19 mouse cellular contexts compared by ENCODE assay signal in the genomic region with DNA sequence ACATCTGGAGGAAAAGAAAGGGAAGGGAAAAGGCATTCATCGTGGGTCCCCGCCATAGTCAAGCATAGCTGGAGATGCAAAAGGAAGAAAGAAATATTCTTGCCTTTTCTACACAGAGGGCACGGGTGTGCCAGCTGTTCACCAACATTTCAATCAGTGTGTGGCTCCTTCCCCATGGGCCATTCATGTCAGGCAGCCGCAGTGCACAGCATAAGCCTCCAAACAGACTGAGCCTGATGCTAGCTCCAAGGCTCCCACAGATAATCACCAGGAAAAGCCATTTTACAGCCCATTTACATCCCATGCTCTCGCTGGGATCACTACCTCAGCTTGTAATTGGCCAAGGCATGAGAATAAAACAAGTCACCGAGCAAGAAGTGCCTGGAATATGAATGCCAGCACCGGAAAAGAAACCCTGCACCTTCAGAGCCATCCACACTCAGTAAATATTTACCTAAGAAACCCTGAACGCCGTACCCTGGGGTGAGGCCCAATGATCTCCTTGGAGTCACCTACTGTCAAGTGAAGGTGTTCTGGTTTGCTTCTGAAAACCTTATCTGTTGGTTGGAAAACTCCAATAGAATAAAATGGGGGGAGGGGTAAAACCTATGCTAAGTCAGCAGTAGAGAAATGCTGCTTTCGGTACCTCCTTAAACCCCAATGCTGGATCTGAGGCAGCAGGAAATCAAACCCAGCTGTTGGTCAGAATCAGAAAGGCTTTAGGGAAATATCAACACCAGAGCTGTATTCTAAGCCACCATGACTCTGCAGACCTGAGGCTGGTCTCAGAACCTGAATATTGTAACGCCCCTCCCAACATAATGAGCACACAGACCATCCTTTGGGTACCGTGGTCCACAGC.
A peak's percentile ranks its signal among the peaks of the same experiment; 100 is the strongest.
DNase-seq lines count a peak whose midpoint lies in the region; ATAC-seq and TF ChIP-seq lines count a peak whose summit lies in the region.
"Had no signal": no experiment of that assay in that cellular context is flagged by ENCODE, and none has a peak within 500 bp of the region (broad histone marks: within the 10 kb centered on the region; RNA-seq: fewer than 3 reads in every experiment).

No protein-coding gene starts in this region.

- DNase-seq in embryo, embryonic 10.5 days (ENCODE audit: low spot score) = peak; percentile 38
- DNase-seq in embryo, embryonic 10 days (ENCODE audit: low spot score) = no peak
- no peak for DNase-seq in intestine, embryonic 14.5 days (ENCODE audit: low spot score)
- no peak for DNase-seq in gastrocnemius, postnatal 10 days
- DNase-seq in left cerebral cortex, postnatal 10 days (ENCODE audit: extremely low spot score in 1 of 2, low spot score in 2 of 2) = no peak
- DNase-seq: cerebellum, postnatal 10 days; kidney, adult 9 months; kidney, postnatal 36 days; layer of hippocampus, adult 9-11 months; lung, embryonic 14.5 days; right cerebral cortex, postnatal 25 days; thymus, postnatal 14 days had no signal

- no peak overlapping the region for H3K4me2 ChIP-seq in intestine, embryonic 14.5 days (ENCODE audit: low read length)
- no peak overlapping the region for H3K4me2 ChIP-seq in intestine, postnatal 0 days (replicated peaks; ENCODE audit: low read depth)
- H3K4me2 ChIP-seq in intestine, embryonic 16.5 days (ENCODE audit: low read depth, low read length) = no peak overlapping the region
- H3K4me2 ChIP-seq in neural tube, embryonic 15.5 days = no peak overlapping the region; the same call in 1 of the 2 replicates
- H3K4me2 ChIP-seq: forebrain, embryonic 13.5 days; liver, embryonic 11.5 days; lung, embryonic 14.5 days; midbrain, embryonic 12.5 days had no signal

- no peaks in the 10 kb centered on the region for H3K36me3 ChIP-seq in intestine, embryonic 14.5 days (ENCODE audit: control insufficient read depth, insufficient read depth, low read length)
- no peaks in the 10 kb centered on the region for H3K36me3 ChIP-seq in intestine, postnatal 0 days (ENCODE audit: control insufficient read depth, insufficient read depth)
- no peaks in the 10 kb centered on the region for H3K36me3 ChIP-seq in intestine, embryonic 16.5 days (ENCODE audit: control insufficient read depth, insufficient read depth, low read length)
- peaks cover 13% of the 10 kb centered on the region; the same call in 1 of the 2 replicates for H3K36me3 ChIP-seq in neural tube, embryonic 15.5 days

- no peaks in the 10 kb centered on the region for H3K4me1 ChIP-seq in intestine, embryonic 14.5 days (replicated peaks; ENCODE audit: control insufficient read depth, insufficient read depth, low read length)
- H3K4me1 ChIP-seq in intestine, postnatal 0 days (replicated peaks; ENCODE audit: control insufficient read depth, insufficient read depth, low read length) = no peaks in the 10 kb centered on the region
- no peaks in the 10 kb centered on the region for H3K4me1 ChIP-seq in intestine, embryonic 16.5 days (ENCODE audit: control insufficient read depth, insufficient read depth, low read length)
- H3K4me1 ChIP-seq in neural tube, embryonic 15.5 days = peaks cover 21% of the 10 kb centered on the region
- H3K4me1 ChIP-seq: forebrain, embryonic 13.5 days had no signal

- H3K4me3 ChIP-seq in intestine, embryonic 14.5 days (ENCODE audit: low read depth, low read length) = no peak overlapping the region
- H3K4me3 ChIP-seq in intestine, postnatal 0 days (ENCODE audit: low read depth, low read length) = no peak overlapping the region
- H3K4me3 ChIP-seq in intestine, embryonic 16.5 days (ENCODE audit: low read length) = no peak overlapping the region
- H3K4me3 ChIP-seq in neural tube, embryonic 15.5 days (replicated peaks) = no peak overlapping the region
- H3K4me3 ChIP-seq: forebrain, embryonic 13.5 days; midbrain, embryonic 12.5 days had no signal

- 47% methylated on average over 12 of the region's 12 CpGs for WGBS in intestine, embryonic 14.5 days
- WGBS in intestine, postnatal 0 days = 49% methylated on average over 12 of the region's 12 CpGs
- 49% methylated on average over 12 of the region's 12 CpGs for WGBS in intestine, embryonic 16.5 days
- 60% methylated on average over 12 of the region's 12 CpGs for WGBS in neural tube, embryonic 15.5 days

- no peak overlapping the region for H3K27ac ChIP-seq in intestine, embryonic 14.5 days (ENCODE audit: low read depth)
- no peak overlapping the region for H3K27ac ChIP-seq in intestine, postnatal 0 days (ENCODE audit: low read depth, low read length)
- no peak overlapping the region for H3K27ac ChIP-seq in intestine, embryonic 16.5 days (ENCODE audit: low read length)
- peak overlapping the region; percentile 19; the same call in 1 of the 2 replicates for H3K27ac ChIP-seq in neural tube, embryonic 15.5 days (replicated peaks)
- H3K27ac ChIP-seq: forebrain, embryonic 13.5 days; midbrain, embryonic 12.5 days had no signal

- H3K9ac ChIP-seq in intestine, embryonic 14.5 days (ENCODE audit: low read length) = no peak overlapping the region
- no peak overlapping the region for H3K9ac ChIP-seq in intestine, postnatal 0 days (ENCODE audit: low read depth, low read length)
- no peak overlapping the region for H3K9ac ChIP-seq in intestine, embryonic 16.5 days (ENCODE audit: low read depth, low read length)
- H3K9ac ChIP-seq in neural tube, embryonic 15.5 days (replicated peaks) = no peak overlapping the region
- H3K9ac ChIP-seq: forebrain, embryonic 13.5 days; lung, embryonic 14.5 days; midbrain, embryonic 12.5 days had no signal

- no peaks in the 10 kb centered on the region for H3K27me3 ChIP-seq in intestine, embryonic 14.5 days (replicated peaks; ENCODE audit: control insufficient read depth, insufficient read depth, low read length)
- H3K27me3 ChIP-seq in intestine, postnatal 0 days (replicated peaks; ENCODE audit: control insufficient read depth, insufficient read depth, low read length) = no peaks in the 10 kb centered on the region
- no peaks in the 10 kb centered on the region for H3K27me3 ChIP-seq in intestine, embryonic 16.5 days (replicated peaks; ENCODE audit: control insufficient read depth, insufficient read depth, low read length)
- H3K27me3 ChIP-seq in neural tube, embryonic 15.5 days (replicated peaks) = no peaks in the 10 kb centered on the region
- H3K27me3 ChIP-seq: forebrain, embryonic 13.5 days; midbrain, embryonic 12.5 days had no signal

- intact Hi-C loops in left cerebral cortex, postnatal 10 days (cut with DNase I) = no loop called here

- peak; percentile 70; the same call in 1 of the 2 replicates for ATAC-seq in intestine, embryonic 14.5 days (replicated peaks; ENCODE audit: low FRiP score, low TSS enrichment, low read depth)
- no peak for ATAC-seq in intestine, postnatal 0 days
- ATAC-seq in intestine, embryonic 16.5 days = peak; percentile 58; the same call in 1 of the 2 replicates
- ATAC-seq in neural tube, embryonic 15.5 days (ENCODE audit: low FRiP score) = peak; percentile 41; the same call in 1 of the 2 replicates
- ATAC-seq: CD4-positive, CD25-positive, alpha-beta regulatory T cell, adult 4 months; forebrain, embryonic 13.5 days had no signal

- H3K9me3 ChIP-seq in intestine, embryonic 14.5 days (ENCODE audit: control insufficient read depth, low read length) = no peaks in the 10 kb centered on the region
- no peaks in the 10 kb centered on the region for H3K9me3 ChIP-seq in intestine, postnatal 0 days (ENCODE audit: control insufficient read depth)
- no peaks in the 10 kb centered on the region for H3K9me3 ChIP-seq in intestine, embryonic 16.5 days (ENCODE audit: control insufficient read depth, low read length)
- H3K9me3 ChIP-seq in neural tube, embryonic 15.5 days (replicated peaks) = no peaks in the 10 kb centered on the region
- H3K9me3 ChIP-seq: forebrain, embryonic 13.5 days; midbrain, embryonic 12.5 days had no signal

- TF ChIP-seq CTCF in intestine, postnatal 0 days (IDR thresholded peaks at IDR 0.05; ENCODE audit: low read depth) = no peak
